Mouse (Mus musculus): Measurements from ENCODE around the gene Rrp9. TPM values are rescaled to one million over a fixed set of nuclear protein-coding genes. Genes with fewer than 3 reads are reported as not detected.
"Not testable (repeated sequence)": the region's sequence is repeated elsewhere in the genome, so short reads cannot be mapped to it uniquely, and the experiment has no call there.

Gene Rrp9
- total and polyA plus RNA-seq, 3 experiments, result 41.2 to 47.0 (median 42.2) TPM

DNA sequence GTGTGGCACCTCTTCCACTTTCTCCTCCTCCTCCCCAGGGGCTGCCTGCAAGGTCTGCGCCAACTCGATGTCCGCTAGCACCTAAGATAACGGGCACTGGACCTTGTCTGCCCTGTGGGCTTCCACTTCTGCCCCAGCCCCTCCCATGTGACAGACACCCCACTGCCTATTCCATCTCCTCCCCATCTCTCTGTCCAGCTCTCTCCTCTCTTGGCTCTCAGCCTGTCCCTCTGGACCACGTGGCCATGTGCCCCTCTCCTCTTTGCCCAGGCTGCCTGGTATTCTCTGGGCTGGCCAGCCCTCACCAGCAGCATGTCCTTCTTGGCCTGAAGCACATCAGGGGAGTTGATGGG lies 2.0 kb upstream of the Rrp9 start:
- DNase-seq, result peak; percentile 9

GRCm38 (mm10) chr9:106474456-106474855 lies 1.3 kb upstream of the Rrp9 start:
- DNase-seq, result peak; percentile 80

- DNase-seq, result peak; percentile 24
These were observed 717 bp upstream of the Rrp9 start for GRCm38 (mm10) chr9:106475046-106475445.

GRCm38 (mm10) chr9:106476002-106476923 lies 500 bp downstream of the Rrp9 start:
- peak; percentile 85 for DNase-seq

- peak; percentile 99 for DNase-seq
These were observed 1.2 kb downstream of the Rrp9 start, which contains the start of gene Parp3 for GRCm38 (mm10) chr9:106476924-106477484. TSS of gene Parp3 (minus strand) at chr9:106476949.

DNA sequence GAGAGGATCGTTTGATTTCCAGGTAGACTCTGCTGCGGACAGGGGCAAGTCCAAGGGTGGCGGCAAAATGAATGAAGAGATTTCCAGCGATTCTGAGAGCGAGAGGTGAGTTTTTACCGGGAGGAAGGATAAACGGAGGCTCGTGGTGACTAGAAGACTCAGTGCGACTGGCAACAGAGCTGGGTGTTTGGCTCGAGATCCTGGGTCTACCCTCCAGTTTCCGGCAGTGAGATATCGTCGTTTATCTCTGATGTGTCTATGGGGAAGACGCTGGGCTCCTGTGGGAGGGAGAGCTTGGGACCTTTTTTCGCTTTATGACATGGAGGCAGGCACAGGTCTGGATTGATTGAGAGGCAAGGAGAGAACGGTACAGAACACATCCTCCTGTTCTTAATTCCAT lies 1.9 kb downstream of the Rrp9 start:
- DNase-seq, result no peak

GRCm38 (mm10) chr9:106478101-106478500 lies 2.3 kb downstream of the Rrp9 start:
- no peak for DNase-seq

- no peak for DNase-seq
These were observed 4.8 kb downstream of the Rrp9 start for GRCm38 (mm10) chr9:106480541-106480940.

- no peak for DNase-seq
These were observed 5.3 kb downstream of the Rrp9 start for GRCm38 (mm10) chr9:106481075-106481474.

DNA sequence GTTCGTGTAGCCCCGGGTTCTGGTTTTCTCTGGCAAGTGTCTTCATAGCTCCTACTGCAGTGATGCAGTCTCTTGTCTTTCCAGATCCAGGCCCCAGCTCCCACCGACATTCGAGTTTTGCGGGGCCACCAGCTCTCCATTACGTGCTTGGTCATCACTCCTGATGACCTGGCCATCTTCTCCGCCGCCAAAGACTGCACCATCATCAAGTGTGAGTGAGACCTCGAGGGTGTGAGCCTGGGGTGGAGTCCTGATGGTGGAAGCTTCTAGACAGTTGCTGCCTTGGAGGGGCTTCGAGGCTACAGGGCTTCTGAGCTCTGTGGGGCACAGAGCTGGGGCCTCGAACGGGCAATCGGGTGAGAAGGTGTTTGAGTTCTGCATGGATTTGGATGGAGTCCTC lies 5.9 kb downstream of the Rrp9 start:
- DNase-seq, result no peak

DNA sequence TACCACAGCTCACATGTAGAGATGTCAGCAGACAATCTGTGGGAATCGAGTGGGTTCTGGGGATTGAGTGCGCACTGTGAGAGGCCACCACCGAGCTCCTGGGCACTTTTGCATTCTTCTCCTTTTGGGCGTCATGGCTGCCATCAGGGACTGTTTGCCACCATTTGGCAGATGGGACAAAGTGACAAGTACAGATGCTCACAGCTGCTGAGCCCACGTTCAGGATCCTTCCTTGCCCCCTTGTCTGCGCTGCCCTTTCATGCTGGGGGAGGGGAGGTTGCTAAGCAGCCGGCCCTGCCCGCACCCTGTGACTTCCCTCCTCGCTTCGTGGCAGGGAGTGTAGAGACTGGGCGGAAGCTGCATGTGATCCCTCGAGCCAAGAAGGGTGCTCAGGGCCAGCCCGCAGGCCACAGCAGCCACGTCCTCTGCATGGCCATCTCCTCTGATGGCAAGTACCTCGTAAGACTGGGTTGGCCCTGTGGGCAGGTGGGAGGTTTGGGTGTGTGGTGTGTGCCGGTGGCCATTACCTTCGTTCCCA lies 6.9 kb downstream of the Rrp9 start:
- no peak for DNase-seq

GRCm38 (mm10) chr9:106483136-106483535 lies 7.4 kb downstream of the Rrp9 start:
- no peak for DNase-seq

GRCm38 (mm10) chr9:106483606-106484005 lies 7.8 kb downstream of the Rrp9 start:
- DNase-seq, result no peak

GRCm38 (mm10) chr9:106485076-106485475 lies 9.3 kb downstream of the Rrp9 start:
- DNase-seq, result no peak

DNA sequence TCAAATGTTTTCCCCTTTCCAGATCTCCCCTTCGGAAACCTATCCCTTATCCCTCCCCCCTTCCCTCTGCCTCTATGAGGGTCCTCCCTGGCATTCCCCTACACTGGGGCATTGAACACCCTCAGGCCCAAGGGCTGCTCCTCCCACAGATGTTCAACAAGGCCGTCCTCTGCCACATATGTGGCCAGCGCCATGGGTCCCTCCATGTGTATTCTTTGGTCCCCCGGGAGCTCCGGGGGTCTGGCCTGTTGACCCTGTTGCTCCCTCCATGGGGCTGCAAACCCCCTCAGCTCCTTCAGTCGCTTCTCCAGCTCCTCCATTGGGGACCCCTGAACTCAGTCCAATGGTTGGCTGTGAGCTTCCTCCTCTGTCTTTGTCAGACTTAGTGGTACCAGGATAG lies 11.8 kb downstream of the Rrp9 start:
- not testable (repeated sequence) for DNase-seq

- peak; percentile 39 for DNase-seq
These were observed 23.9 kb downstream of the Rrp9 start, which contains the start of gene Iqcf1 for GRCm38 (mm10) chr9:106499667-106500066. TSS of gene Iqcf1 (plus strand) at chr9:106499967.

GRCm38 (mm10) chr9:106501846-106502245 lies 26.1 kb downstream of the Rrp9 start:
- DNase-seq, result no peak

- no peak for DNase-seq
These were observed 28.5 kb downstream of the Rrp9 start for GRCm38 (mm10) chr9:106504246-106504645.

DNA sequence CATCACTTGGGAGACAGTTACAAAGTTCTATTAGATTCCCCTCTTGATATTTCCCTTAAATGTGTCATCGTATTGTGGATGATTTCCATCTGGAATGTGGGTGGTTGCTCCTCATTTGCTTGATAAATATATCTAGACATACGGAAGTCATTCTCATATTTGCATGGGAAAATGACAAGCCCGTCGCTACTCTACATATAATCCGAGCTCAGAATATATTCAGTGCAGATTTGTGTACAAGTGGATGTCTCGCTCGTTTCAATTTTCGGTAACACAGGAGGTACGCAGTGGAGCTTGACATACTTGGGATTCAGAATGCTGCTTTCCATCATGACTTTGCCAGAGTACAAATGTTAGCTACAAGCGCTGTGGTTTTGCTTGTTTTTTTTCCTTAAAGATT lies 33.6 kb downstream of the Rrp9 start:
- DNase-seq, result no peak

DNA sequence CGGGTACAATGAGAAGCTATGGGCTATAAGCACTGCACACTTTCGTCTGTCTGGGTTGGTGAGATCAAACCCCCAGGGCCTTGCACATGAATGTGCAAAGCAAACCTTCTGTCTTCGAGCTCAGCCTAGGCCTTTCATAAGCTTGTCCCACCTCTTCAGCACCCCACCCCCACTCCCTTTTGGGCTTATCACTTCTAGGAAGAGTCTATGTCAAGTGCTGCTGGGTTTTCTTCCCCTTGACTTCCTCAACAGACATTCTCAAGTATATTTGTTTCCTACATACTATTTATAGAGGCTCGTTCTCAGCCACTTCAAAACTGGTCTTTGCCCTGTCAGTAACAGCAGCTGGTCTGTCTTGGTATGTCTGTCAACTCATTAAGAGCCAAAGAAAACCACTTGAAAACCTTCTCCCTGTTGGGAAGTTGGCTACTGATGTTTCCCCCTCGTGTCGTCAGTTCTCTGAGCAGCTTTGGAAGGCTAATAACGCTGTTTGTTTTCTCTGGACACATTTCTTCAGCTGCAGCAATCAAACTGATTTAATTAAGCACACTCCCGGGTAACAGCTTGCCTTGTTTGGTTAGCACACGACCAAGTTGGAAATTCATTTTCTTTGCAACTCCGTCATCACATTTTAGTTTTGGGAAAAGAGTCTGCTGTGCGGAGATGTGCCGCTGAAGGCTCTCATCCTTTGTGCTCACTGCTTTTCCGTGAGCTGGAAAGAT lies 37.1 kb downstream of the Rrp9 start:
- DNase-seq, result no peak

DNA sequence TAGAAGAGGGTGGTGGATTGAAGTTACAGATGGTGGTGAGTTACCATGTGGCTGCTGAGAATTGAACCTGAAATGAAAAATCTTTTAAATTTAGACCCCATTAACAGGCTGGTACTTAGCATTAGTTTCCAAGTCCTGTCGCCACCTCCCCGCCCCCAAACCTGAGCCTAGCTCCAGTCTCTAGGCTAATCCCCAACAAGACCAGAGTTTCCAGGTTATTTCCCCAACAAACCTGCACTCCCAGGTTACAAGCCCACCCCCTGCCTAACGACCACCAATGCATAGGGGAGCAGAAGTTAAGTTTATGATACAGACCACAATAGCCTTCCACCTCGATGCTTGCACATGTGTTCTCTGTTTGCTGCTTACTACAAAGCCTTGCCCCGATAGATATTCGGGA lies 37.8 kb downstream of the Rrp9 start:
- no peak for DNase-seq

- DNase-seq, result no peak
These were observed 38.5 kb downstream of the Rrp9 start, which contains the start of gene Iqcf5 for GRCm38 (mm10) chr9:106514273-106514672. TSS of gene Iqcf5 (plus strand) at chr9:106514573.

Measured in adrenal gland, adult 2 months (tissue).